12 mouse cellular contexts compared by ENCODE assay signal in the genomic region with DNA sequence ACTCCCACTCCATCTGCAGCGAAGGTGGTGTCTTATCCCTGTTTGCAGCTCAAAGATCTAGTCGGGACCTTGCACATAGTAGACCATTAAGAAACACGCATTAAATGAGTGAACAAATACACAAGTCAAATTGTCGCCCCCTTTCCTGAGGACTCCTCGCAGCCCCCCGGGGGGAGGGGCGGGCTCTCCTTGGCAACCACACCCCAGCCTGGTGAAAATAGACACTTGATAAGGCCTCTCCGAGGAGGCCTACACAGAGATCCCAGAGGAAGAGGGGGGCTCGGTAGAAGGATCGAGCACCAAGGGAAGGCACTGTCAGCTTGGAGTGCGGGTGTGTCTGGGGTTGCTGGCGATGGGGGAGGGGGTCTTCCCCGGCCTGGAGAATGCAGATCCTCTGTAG. TPM values are rescaled to one million over a fixed set of nuclear protein-coding genes. Genes with fewer than 3 reads are reported as not detected.
DNase-seq lines count a peak whose midpoint lies in the region; ATAC-seq and TF ChIP-seq lines count a peak whose summit lies in the region.
"Had no signal": no experiment of that assay in that cellular context is flagged by ENCODE, and none has a peak within 500 bp of the region (broad histone marks: within the 10 kb centered on the region; RNA-seq: fewer than 3 reads in every experiment).

No protein-coding gene starts in this region.

- no peaks in the 10 kb centered on the region for H3K36me3 ChIP-seq in heart, postnatal 0 days (replicated peaks; ENCODE audit: control insufficient read depth, insufficient read depth, low read length)
- H3K36me3 ChIP-seq in stomach, embryonic 15.5 days = no peaks in the 10 kb centered on the region
- H3K36me3 ChIP-seq in stomach, postnatal 0 days (ENCODE audit: control insufficient read depth, insufficient read depth, low read length) = no peaks in the 10 kb centered on the region
- H3K36me3 ChIP-seq in neural tube, embryonic 15.5 days = no peaks in the 10 kb centered on the region
- no peaks in the 10 kb centered on the region for H3K36me3 ChIP-seq in liver, postnatal 0 days (replicated peaks; ENCODE audit: insufficient read depth, low read length)

- peaks cover 21% of the 10 kb centered on the region; the same call in 1 of the 2 replicates for H3K4me1 ChIP-seq in heart, postnatal 0 days (ENCODE audit: control insufficient read depth, insufficient read depth)
- H3K4me1 ChIP-seq in stomach, embryonic 15.5 days = peaks cover 33% of the 10 kb centered on the region
- H3K4me1 ChIP-seq in stomach, postnatal 0 days (replicated peaks; ENCODE audit: control insufficient read depth, insufficient read depth) = peaks cover 3% of the 10 kb centered on the region
- H3K4me1 ChIP-seq in neural tube, embryonic 15.5 days = peaks cover 41% of the 10 kb centered on the region
- peaks cover 5% of the 10 kb centered on the region for H3K4me1 ChIP-seq in liver, postnatal 0 days (ENCODE audit: insufficient read depth)

- H3K27me3 ChIP-seq in heart, postnatal 0 days (ENCODE audit: control insufficient read depth, insufficient read depth, low read length) = peaks cover 37% of the 10 kb centered on the region
- H3K27me3 ChIP-seq in stomach, embryonic 15.5 days (replicated peaks) = peaks cover 46% of the 10 kb centered on the region
- H3K27me3 ChIP-seq in stomach, postnatal 0 days (ENCODE audit: control insufficient read depth, insufficient read depth, low read length) = peaks cover 13% of the 10 kb centered on the region; the same call in 1 of the 2 replicates
- H3K27me3 ChIP-seq in neural tube, embryonic 15.5 days (replicated peaks) = peaks cover 61% of the 10 kb centered on the region
- H3K27me3 ChIP-seq in liver, postnatal 0 days (ENCODE audit: insufficient read depth, low read length) = peaks cover 55% of the 10 kb centered on the region

- no peak overlapping the region for H3K9ac ChIP-seq in heart, postnatal 0 days (replicated peaks; ENCODE audit: low read depth, low read length)
- no peak overlapping the region for H3K9ac ChIP-seq in stomach, embryonic 15.5 days
- H3K9ac ChIP-seq in stomach, postnatal 0 days (ENCODE audit: low read length) = no peak overlapping the region
- no peak overlapping the region for H3K9ac ChIP-seq in neural tube, embryonic 15.5 days (replicated peaks)
- no peak overlapping the region for H3K9ac ChIP-seq in liver, postnatal 0 days (replicated peaks)
- H3K9ac ChIP-seq: liver, embryonic 14.5 days had no signal

- DNase-seq in embryo, embryonic 10.5 days (ENCODE audit: low spot score) = peak; percentile 25
- DNase-seq in embryo, embryonic 11 days = no peak
- no peak for DNase-seq in heart, postnatal 0 days (ENCODE audit: low spot score)
- no peak for DNase-seq in heart, postnatal 4 days
- DNase-seq in stomach, postnatal 0 days (ENCODE audit: low spot score) = no peak
- DNase-seq in liver, postnatal 0 days = no peak
- DNase-seq: gastrocnemius, postnatal 14 days had no signal

- no peak overlapping the region for H3K4me3 ChIP-seq in heart, postnatal 0 days (ENCODE audit: low read depth, low read length)
- H3K4me3 ChIP-seq in stomach, embryonic 15.5 days (replicated peaks) = no peak overlapping the region
- no peak overlapping the region for H3K4me3 ChIP-seq in stomach, postnatal 0 days (ENCODE audit: low read depth, low read length)
- no peak overlapping the region for H3K4me3 ChIP-seq in neural tube, embryonic 15.5 days (replicated peaks)
- H3K4me3 ChIP-seq in liver, postnatal 0 days (ENCODE audit: low read depth, low read length) = no peak overlapping the region

- WGBS in heart, postnatal 0 days = 4% methylated on average over 13 of the region's 13 CpGs
- WGBS in stomach, embryonic 15.5 days = 8% methylated on average over 13 of the region's 13 CpGs
- WGBS in stomach, postnatal 0 days = 14% methylated on average over 12 of the region's 13 CpGs
- 2% methylated on average over 13 of the region's 13 CpGs for WGBS in neural tube, embryonic 15.5 days
- WGBS in liver, postnatal 0 days (ENCODE audit: insufficient replicate concordance) = 7% methylated on average over 13 of the region's 13 CpGs

- TF ChIP-seq EP300 in heart, postnatal 0 days (IDR thresholded peaks at IDR 0.05; ENCODE audit: low read depth) = no peak
- TF ChIP-seq EP300 in stomach, postnatal 0 days (optimal IDR thresholded peaks at IDR 0.05) = no peak
- TF ChIP-seq EP300 in liver, postnatal 0 days (IDR thresholded peaks at IDR 0.05; ENCODE audit: low read depth) = no peak

- H3K9me3 ChIP-seq in heart, postnatal 0 days (replicated peaks; ENCODE audit: control insufficient read depth, low read length) = no peaks in the 10 kb centered on the region
- no peaks in the 10 kb centered on the region for H3K9me3 ChIP-seq in stomach, embryonic 15.5 days
- no peaks in the 10 kb centered on the region for H3K9me3 ChIP-seq in stomach, postnatal 0 days (ENCODE audit: control insufficient read depth, low read length)
- H3K9me3 ChIP-seq in neural tube, embryonic 15.5 days (replicated peaks) = no peaks in the 10 kb centered on the region
- H3K9me3 ChIP-seq in liver, postnatal 0 days (ENCODE audit: low read length) = no peaks in the 10 kb centered on the region

- peak overlapping the region; percentile 83; the same call in 1 of the 2 replicates for H3K4me2 ChIP-seq in heart, postnatal 0 days (ENCODE audit: low read depth, low read length)
- 0 out of 2 replicates have a peak overlapping the region, but pooled peaks have one; percentile 100 for H3K4me2 ChIP-seq in stomach, embryonic 15.5 days
- H3K4me2 ChIP-seq in stomach, postnatal 0 days (replicated peaks; ENCODE audit: low read depth) = no peak overlapping the region
- peak overlapping the region; percentile 100; the same call in 1 of the 2 replicates for H3K4me2 ChIP-seq in neural tube, embryonic 15.5 days
- H3K4me2 ChIP-seq in liver, postnatal 0 days (ENCODE audit: low read depth, low read length) = no peak overlapping the region

- ATAC-seq in heart, postnatal 0 days (ENCODE audit: insufficient read depth, low read depth) = no peak
- ATAC-seq in stomach, embryonic 15.5 days (ENCODE audit: insufficient read depth, low FRiP score, low read depth) = no peak
- ATAC-seq in stomach, postnatal 0 days (ENCODE audit: low FRiP score, low TSS enrichment) = no peak
- no peak for ATAC-seq in neural tube, embryonic 15.5 days (ENCODE audit: low FRiP score)
- ATAC-seq in liver, postnatal 0 days = no peak

- no peak for TF ChIP-seq CTCF in heart, postnatal 0 days (IDR thresholded peaks at IDR 0.05; ENCODE audit: low read depth)
- no peak for TF ChIP-seq CTCF in stomach, postnatal 0 days (IDR thresholded peaks at IDR 0.05; ENCODE audit: low read depth)
- TF ChIP-seq CTCF in liver, postnatal 0 days (IDR thresholded peaks at IDR 0.05; ENCODE audit: low read depth) = no peak

- no peak overlapping the region for H3K27ac ChIP-seq in heart, postnatal 0 days (ENCODE audit: low read depth)
- H3K27ac ChIP-seq in stomach, embryonic 15.5 days = no peak overlapping the region
- H3K27ac ChIP-seq in stomach, postnatal 0 days (replicated peaks) = no peak overlapping the region
- H3K27ac ChIP-seq in neural tube, embryonic 15.5 days (replicated peaks) = no peak overlapping the region
- H3K27ac ChIP-seq in liver, postnatal 0 days (ENCODE audit: low read depth) = no peak overlapping the region
- H3K27ac ChIP-seq: kidney, postnatal 0 days; liver, embryonic 14.5 days had no signal

RNA-seq across cellular contexts. Expression of a gene that starts 1.2 kb away (rescaled TPM):
- total RNA-seq in heart, postnatal 0 days (2014; rRNA removed; ENCODE audit: low replicate concordance) = 17.6 and 19.6 TPM in 2 replicates
- 19.0 and 20.7 TPM in 2 replicates for polyA plus RNA-seq in heart, postnatal 0 days (2015; fragmentation: Nextera tagmentation; extraction: Ambion mirVana)
- 10 to 100 TPM; 57.1 to 58.8 TPM for total RNA-seq in heart, postnatal 4 days (2021)
- polyA plus RNA-seq in stomach, embryonic 15.5 days (2015; fragmentation: Nextera tagmentation; extraction: Ambion mirVana) = 16.0 and 17.7 TPM in 2 replicates
- 112 and 116 TPM in 2 replicates for polyA plus RNA-seq in stomach, postnatal 0 days (2015; fragmentation: Nextera tagmentation; extraction: Ambion mirVana)
- polyA plus RNA-seq in neural tube, embryonic 15.5 days (2015; fragmentation: Nextera tagmentation; extraction: Ambion mirVana) = 3.5 and 3.9 TPM in 2 replicates
- 4.5 and 4.6 TPM in 2 replicates for polyA plus RNA-seq in liver, postnatal 0 days (2015; fragmentation: Nextera tagmentation; extraction: Ambion mirVana)
- total RNA-seq: MEL had no signal

RNA-seq across cellular contexts. Expression of a gene that starts 49.8 kb away (rescaled TPM):
- total RNA-seq in heart, postnatal 0 days (2014; rRNA removed; ENCODE audit: low replicate concordance) = 50.8 and 52.4 TPM in 2 replicates
- 36.0 and 37.7 TPM in 2 replicates for polyA plus RNA-seq in heart, postnatal 0 days (2015; fragmentation: Nextera tagmentation; extraction: Ambion mirVana)
- 10 to 100 TPM; 59.3 to 62.4 TPM for total RNA-seq in heart, postnatal 4 days (2021)
- 61.2 and 65.7 TPM in 2 replicates for polyA plus RNA-seq in stomach, embryonic 15.5 days (2015; fragmentation: Nextera tagmentation; extraction: Ambion mirVana)
- polyA plus RNA-seq in stomach, postnatal 0 days (2015; fragmentation: Nextera tagmentation; extraction: Ambion mirVana) = 19.2 and 20.7 TPM in 2 replicates
- polyA plus RNA-seq in neural tube, embryonic 15.5 days (2015; fragmentation: Nextera tagmentation; extraction: Ambion mirVana) = 127 and 143 TPM in 2 replicates
- polyA plus RNA-seq in liver, postnatal 0 days (2015; fragmentation: Nextera tagmentation; extraction: Ambion mirVana) = 29.9 and 33.0 TPM in 2 replicates

Comparison
In these comparisons a context has a peak if more than half of its experiments do, and no peak if none do; other contexts are left out.
1. H3K4me2 ChIP-seq: peak in heart, postnatal 0 days (single experiment), stomach, embryonic 15.5 days (single experiment) and neural tube, embryonic 15.5 days (single experiment); none in stomach, postnatal 0 days (single experiment) and liver, postnatal 0 days (single experiment).